Mouse (Mus musculus): ENCODE data around the gene Tfdp1. TPM values are rescaled to one million over a fixed set of nuclear protein-coding genes. Genes with fewer than 3 reads are reported as not detected.
A peak's percentile ranks its signal among the peaks of the same experiment; 100 is the strongest.

Gene Tfdp1
- polyA plus RNA-seq (2015; fragmentation: Nextera tagmentation; extraction: Ambion mirVana): 124 and 150 TPM in 2 replicates

GRCm38 (mm10) chr8:13338255-13338860 lies at the start of gene Tfdp1:
Gene Tfdp1 (plus strand): TSS chr8:13338751.
- DNase-seq (peak; percentile 83), ATAC-seq (ENCODE audit: low read depth) (peak; percentile 91)
- peak within 1 kb of the TSS; percentile 96 for H3K4me2 ChIP-seq
- no peaks in the 10 kb centered on the region for H3K9me3 ChIP-seq (replicated peaks)
- peak within 1 kb of the TSS; percentile 94 for H3K4me3 ChIP-seq (replicated peaks)
- H3K27ac ChIP-seq: peak within 1 kb of the TSS; percentile 88
- WGBS (ENCODE audit: insufficient replicate concordance): 1% methylated on average over 56 of the region's 72 CpGs
- no peaks in the 10 kb centered on the region for H3K27me3 ChIP-seq
- H3K36me3 ChIP-seq: peaks cover 34% of the 10 kb centered on the region
- peak within 1 kb of the TSS; percentile 100 for H3K9ac ChIP-seq
- peaks cover 49% of the 10 kb centered on the region for H3K4me1 ChIP-seq (replicated peaks)

- Histone ChIP-seq H3K27me3 (no peaks in the 10 kb centered on the region), H3K9ac (no peak overlapping the region), H3K27ac (no peak overlapping the region), H3K4me3 (replicated peaks) (no peak overlapping the region), H3K9me3 (replicated peaks) (no peaks in the 10 kb centered on the region), H3K4me1 (replicated peaks) (peaks cover 12% of the 10 kb centered on the region), H3K4me2 (no peak overlapping the region), H3K36me3 (peaks cover 33% of the 10 kb centered on the region)
- WGBS (ENCODE audit: insufficient replicate concordance): 26% methylated on average over 9 of the region's 9 CpGs
- no peak for ATAC-seq (ENCODE audit: low read depth)
- peak; percentile 63 for DNase-seq
Measured at GRCm38 (mm10) chr8:13292364-13292763, 46.2 kb upstream of the Tfdp1 start.

- no peak overlapping the region for H3K9ac ChIP-seq
- peaks cover 35% of the 10 kb centered on the region for H3K36me3 ChIP-seq
- DNase-seq: no peak
- no peak overlapping the region for H3K27ac ChIP-seq
- no peaks in the 10 kb centered on the region for H3K27me3 ChIP-seq
- no peaks in the 10 kb centered on the region for H3K9me3 ChIP-seq (replicated peaks)
- H3K4me1 ChIP-seq (replicated peaks): peaks cover 5% of the 10 kb centered on the region
- no peak overlapping the region for H3K4me3 ChIP-seq (replicated peaks)
- no peak for ATAC-seq (ENCODE audit: low read depth)
- H3K4me2 ChIP-seq: no peak overlapping the region
- 79% methylated on average over 9 of the region's 9 CpGs for WGBS (ENCODE audit: insufficient replicate concordance)
Measured at GRCm38 (mm10) chr8:13293677-13294470, 44.7 kb upstream of the Tfdp1 start.

- peaks cover 44% of the 10 kb centered on the region for H3K36me3 ChIP-seq
- no peaks in the 10 kb centered on the region for H3K4me1 ChIP-seq (replicated peaks)
- WGBS (ENCODE audit: insufficient replicate concordance): 81% methylated on average over 8 of the region's 8 CpGs
- H3K9ac ChIP-seq: no peak overlapping the region
- no peaks in the 10 kb centered on the region for H3K27me3 ChIP-seq
- 0 out of 2 replicates have a peak, but pooled peaks cover 4% of the 10 kb centered on the region for H3K9me3 ChIP-seq (replicated peaks)
- H3K4me3 ChIP-seq (replicated peaks): no peak overlapping the region
- no peak for ATAC-seq (ENCODE audit: low read depth)
- H3K27ac ChIP-seq: no peak overlapping the region
- H3K4me2 ChIP-seq: no peak overlapping the region
- DNase-seq: no peak
Measured at GRCm38 (mm10) chr8:13299571-13299970, 39.0 kb upstream of the Tfdp1 start.

GRCm38 (mm10) chr8:13301036-13301435 lies 37.5 kb upstream of the Tfdp1 start:
- no peak for ATAC-seq (ENCODE audit: low read depth)
- no peak overlapping the region for H3K27ac ChIP-seq
- WGBS (ENCODE audit: insufficient replicate concordance): 84% methylated on average over 7 of the region's 7 CpGs
- no peak for DNase-seq
- H3K27me3 ChIP-seq: no peaks in the 10 kb centered on the region
- H3K4me3 ChIP-seq (replicated peaks): no peak overlapping the region
- H3K9me3 ChIP-seq (replicated peaks): 0 out of 2 replicates have a peak, but pooled peaks cover 4% of the 10 kb centered on the region
- no peak overlapping the region for H3K4me2 ChIP-seq
- no peak overlapping the region for H3K9ac ChIP-seq
- H3K4me1 ChIP-seq (replicated peaks): peaks cover under 1% of the 10 kb centered on the region; the same call in 1 of the 2 replicates
- H3K36me3 ChIP-seq: peaks cover 35% of the 10 kb centered on the region

GRCm38 (mm10) chr8:13305459-13305858 lies 33.1 kb upstream of the Tfdp1 start:
- Histone ChIP-seq H3K9ac (no peak overlapping the region), H3K27ac (no peak overlapping the region), H3K4me2 (no peak overlapping the region), H3K27me3 (no peaks in the 10 kb centered on the region), H3K36me3 (peaks cover 11% of the 10 kb centered on the region), H3K9me3 (replicated peaks) (no peaks in the 10 kb centered on the region), H3K4me1 (replicated peaks) (peaks cover 6% of the 10 kb centered on the region), H3K4me3 (replicated peaks) (no peak overlapping the region)
- no peak for ATAC-seq (ENCODE audit: low read depth)
- DNase-seq: no peak
- WGBS (ENCODE audit: insufficient replicate concordance): 84% methylated on average over 6 of the region's 6 CpGs

GRCm38 (mm10) chr8:13305884-13306283 lies 32.7 kb upstream of the Tfdp1 start:
- Histone ChIP-seq H3K4me2 (no peak overlapping the region), H3K9me3 (replicated peaks) (no peaks in the 10 kb centered on the region), H3K27me3 (no peaks in the 10 kb centered on the region), H3K9ac (no peak overlapping the region), H3K4me3 (replicated peaks) (no peak overlapping the region), H3K36me3 (peaks cover 11% of the 10 kb centered on the region), H3K27ac (no peak overlapping the region), H3K4me1 (replicated peaks) (peaks cover 6% of the 10 kb centered on the region)
- DNase-seq (no peak), ATAC-seq (ENCODE audit: low read depth) (no peak)
- 88% methylated on average over 4 of the region's 4 CpGs for WGBS (ENCODE audit: insufficient replicate concordance)

GRCm38 (mm10) chr8:13306309-13306909 lies 32.1 kb upstream of the Tfdp1 start:
- ATAC-seq (ENCODE audit: low read depth): peak; percentile 68
- H3K4me1 ChIP-seq (replicated peaks): peaks cover 6% of the 10 kb centered on the region
- H3K27me3 ChIP-seq: no peaks in the 10 kb centered on the region
- WGBS (ENCODE audit: insufficient replicate concordance): 48% methylated on average over 7 of the region's 7 CpGs
- H3K4me2 ChIP-seq: no peak overlapping the region
- H3K27ac ChIP-seq: no peak overlapping the region
- DNase-seq: no peak
- no peaks in the 10 kb centered on the region for H3K9me3 ChIP-seq (replicated peaks)
- no peak overlapping the region for H3K9ac ChIP-seq
- peaks cover 11% of the 10 kb centered on the region for H3K36me3 ChIP-seq
- H3K4me3 ChIP-seq (replicated peaks): no peak overlapping the region

GRCm38 (mm10) chr8:13306916-13307315 lies 31.6 kb upstream of the Tfdp1 start:
- Histone ChIP-seq H3K9me3 (replicated peaks) (no peaks in the 10 kb centered on the region), H3K4me3 (replicated peaks) (no peak overlapping the region), H3K27ac (no peak overlapping the region), H3K4me1 (replicated peaks) (peaks cover 6% of the 10 kb centered on the region), H3K9ac (no peak overlapping the region), H3K27me3 (no peaks in the 10 kb centered on the region), H3K36me3 (peaks cover 11% of the 10 kb centered on the region), H3K4me2 (no peak overlapping the region)
- WGBS (ENCODE audit: insufficient replicate concordance): 60% methylated on average over 9 of the region's 9 CpGs
- ATAC-seq (ENCODE audit: low read depth) (no peak), DNase-seq (no peak)

- Histone ChIP-seq H3K4me2 (no peak overlapping the region), H3K4me3 (replicated peaks) (no peak overlapping the region), H3K27me3 (no peaks in the 10 kb centered on the region), H3K9ac (no peak overlapping the region), H3K9me3 (replicated peaks) (no peaks in the 10 kb centered on the region), H3K27ac (no peak overlapping the region), H3K36me3 (0 out of 2 replicates have a peak, but pooled peaks cover 3% of the 10 kb centered on the region), H3K4me1 (replicated peaks) (peaks cover 4% of the 10 kb centered on the region)
- DNase-seq (no peak), ATAC-seq (ENCODE audit: low read depth) (no peak)
- WGBS (ENCODE audit: insufficient replicate concordance): 54% methylated on average over 3 of the region's 3 CpGs
Measured at GRCm38 (mm10) chr8:13314922-13315321, 23.6 kb upstream of the Tfdp1 start.

GRCm38 (mm10) chr8:13316671-13317070 lies 21.9 kb upstream of the Tfdp1 start:
- Histone ChIP-seq H3K4me1 (replicated peaks) (peaks cover 4% of the 10 kb centered on the region), H3K4me2 (no peak overlapping the region), H3K9me3 (replicated peaks) (no peaks in the 10 kb centered on the region), H3K9ac (no peak overlapping the region), H3K36me3 (0 out of 2 replicates have a peak, but pooled peaks cover 3% of the 10 kb centered on the region), H3K27ac (no peak overlapping the region), H3K27me3 (no peaks in the 10 kb centered on the region), H3K4me3 (replicated peaks) (no peak overlapping the region)
- ATAC-seq (ENCODE audit: low read depth): no peak
- 80% methylated on average over 10 of the region's 10 CpGs for WGBS (ENCODE audit: insufficient replicate concordance)
- no peak for DNase-seq
